20 mouse cellular contexts compared by ENCODE assay signal in the genomic region with DNA sequence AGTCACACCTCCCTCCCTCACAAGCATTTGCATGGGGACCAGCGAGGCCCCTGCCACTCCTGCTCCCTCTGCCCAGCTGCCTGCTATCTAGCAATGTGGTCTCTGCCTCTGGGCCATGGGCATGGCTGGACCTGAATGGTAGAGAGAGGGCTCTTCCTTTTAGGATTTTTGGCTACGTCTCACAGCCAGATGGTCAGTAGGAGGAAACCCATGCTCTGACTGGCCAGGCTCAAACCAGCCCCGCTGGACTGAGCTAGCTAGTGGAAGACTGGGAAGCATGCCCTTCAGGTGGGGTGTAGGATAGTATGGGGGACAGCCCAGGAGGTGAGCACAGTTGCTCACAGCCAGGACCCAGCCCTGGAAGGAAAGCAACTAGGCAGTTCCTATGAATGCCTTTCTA. TPM values are rescaled to one million over a fixed set of nuclear protein-coding genes. Genes with fewer than 3 reads are reported as not detected.
DNase-seq lines count a peak whose midpoint lies in the region; TF ChIP-seq lines count a peak whose summit lies in the region.
"Had no signal": no experiment of that assay in that cellular context is flagged by ENCODE, and none has a peak within 500 bp of the region (broad histone marks: within the 10 kb centered on the region; RNA-seq: fewer than 3 reads in every experiment).

No protein-coding gene starts in this region.

- peak overlapping the region; percentile 32; the same call in 1 of the 2 replicates for H3K27ac ChIP-seq in left cerebral cortex, adult 2 months
- H3K27ac ChIP-seq: embryonic facial prominence, embryonic 10.5 days; gastrocnemius, adult 2 months; heart, embryonic 13.5 days; limb, embryonic 13.5 days; liver, embryonic 14.5 days had no signal

- intact Hi-C loops in left cerebral cortex, adult 2 months (cut with DNase I): no loop called here

- DNase-seq in left cerebral cortex, adult 2 months (ENCODE audit: extremely low spot score in 1 of 2, low spot score in 2 of 2): no peak
- no peak for DNase-seq in left cerebral cortex, adult 9 months (ENCODE audit: low spot score in 2 of 2)
- DNase-seq in cerebellum, adult 11 months: peak; percentile 79
- DNase-seq in cerebellum, adult 18-20 months: peak; percentile 82 to 92
- DNase-seq in cerebellum, postnatal 36 days: peak; percentile 80 to 83
- DNase-seq in urinary bladder, postnatal 4 days (ENCODE audit: low spot score in 2 of 2): no peak
- no peak for DNase-seq in kidney, postnatal 36 days
- DNase-seq: gastrocnemius, adult 2 months; heart, adult 11 months; heart, postnatal 36 days; kidney, adult 9 months; layer of hippocampus, postnatal 36 days; right cerebral cortex, postnatal 4 days had no signal

- TF ChIP-seq CTCF in left cerebral cortex, adult 2 months (IDR thresholded peaks at IDR 0.05): no peak

- H3K4me3 ChIP-seq in left cerebral cortex, adult 2 months: no peak overlapping the region
- H3K4me3 ChIP-seq: embryonic facial prominence, embryonic 10.5 days; gastrocnemius, adult 2 months; heart, embryonic 13.5 days; limb, embryonic 13.5 days had no signal

RNA-seq across cellular contexts. Expression of a gene that starts 16.0 kb away (rescaled TPM):
- total RNA-seq in left cerebral cortex, adult 2 months (2021): 10 to 100 TPM; 48.2 to 56.9 TPM
- total RNA-seq: megakaryocyte progenitor cell, adult 5-6 weeks; monocyte, adult 5-6 weeks; neutrophil, adult 5-6 weeks had no signal

Comparison
In these comparisons a context has a peak if more than half of its experiments do, and no peak if none do; other contexts are left out.
1. DNase-seq: peak in cerebellum, adult 11 months (single experiment), cerebellum, adult 18-20 months (2 of 2) and cerebellum, postnatal 36 days (2 of 2); none in left cerebral cortex, adult 2 months (0 of 2), left cerebral cortex, adult 9 months (0 of 2), urinary bladder, postnatal 4 days (0 of 2) and kidney, postnatal 36 days (0 of 2).